Mouse (Mus musculus): Measurements from ENCODE around the gene Sh3bp5.

Gene Sh3bp5

GRCm38 (mm10) chr14:31433851-31434360 is 2.0 kb downstream of the Sh3bp5 start:
- DNase-seq (ENCODE audit: extremely low spot score, low read depth, low spot score) = peak; percentile 73

DNA sequence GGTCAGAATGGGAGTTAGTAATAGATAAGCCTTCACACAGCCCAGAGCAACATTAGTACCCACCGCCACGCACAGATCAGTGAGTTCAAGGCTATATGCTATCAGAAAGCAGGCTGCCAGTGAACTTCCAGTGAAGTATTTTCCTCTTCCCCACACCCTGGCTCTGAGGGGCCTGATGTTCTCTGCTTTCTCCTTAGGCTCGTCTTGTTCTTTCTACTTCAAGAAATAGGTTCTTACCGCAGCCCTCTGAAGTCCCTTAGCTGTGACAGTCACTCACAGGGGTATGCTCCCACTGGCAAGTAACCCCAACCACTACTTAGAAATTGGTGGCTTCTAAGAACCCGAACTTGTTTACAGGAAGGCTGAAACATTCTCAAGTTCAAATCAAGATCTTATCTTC is 2.8 kb downstream of the Sh3bp5 start:
- no peak for DNase-seq (ENCODE audit: extremely low spot score, low read depth, low spot score)

DNA sequence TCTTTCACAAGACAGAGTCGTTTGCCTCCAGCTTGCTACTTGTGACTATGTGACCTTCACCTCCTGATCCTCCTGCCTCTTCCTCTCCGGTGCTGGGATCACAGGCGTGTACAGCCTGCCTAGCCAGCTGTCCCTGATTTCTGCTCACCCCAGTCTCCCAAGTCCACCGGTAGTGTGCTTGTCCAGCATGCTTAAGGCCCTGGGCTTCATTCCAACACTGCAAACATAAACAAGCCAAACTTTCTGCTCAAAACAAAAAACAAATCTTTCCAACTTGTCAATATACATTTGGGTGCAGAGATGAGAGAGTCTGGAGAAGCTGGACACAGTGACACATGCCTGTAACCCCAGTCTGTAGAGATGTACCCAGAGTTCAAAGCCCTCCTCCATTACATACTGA is 3.5 kb downstream of the Sh3bp5 start:
- no peak for DNase-seq (ENCODE audit: extremely low spot score, low read depth, low spot score)

GRCm38 (mm10) chr14:31431789-31432330 is 4.0 kb downstream of the Sh3bp5 start:
- no peak for DNase-seq (ENCODE audit: extremely low spot score, low read depth, low spot score)

- no peak for DNase-seq (ENCODE audit: extremely low spot score, low read depth, low spot score)
Observed at GRCm38 (mm10) chr14:31429004-31429395, 6.9 kb downstream of the Sh3bp5 start.

- DNase-seq (ENCODE audit: extremely low spot score, low read depth, low spot score) = no peak
Observed at GRCm38 (mm10) chr14:31428211-31429003, 7.5 kb downstream of the Sh3bp5 start.

DNA sequence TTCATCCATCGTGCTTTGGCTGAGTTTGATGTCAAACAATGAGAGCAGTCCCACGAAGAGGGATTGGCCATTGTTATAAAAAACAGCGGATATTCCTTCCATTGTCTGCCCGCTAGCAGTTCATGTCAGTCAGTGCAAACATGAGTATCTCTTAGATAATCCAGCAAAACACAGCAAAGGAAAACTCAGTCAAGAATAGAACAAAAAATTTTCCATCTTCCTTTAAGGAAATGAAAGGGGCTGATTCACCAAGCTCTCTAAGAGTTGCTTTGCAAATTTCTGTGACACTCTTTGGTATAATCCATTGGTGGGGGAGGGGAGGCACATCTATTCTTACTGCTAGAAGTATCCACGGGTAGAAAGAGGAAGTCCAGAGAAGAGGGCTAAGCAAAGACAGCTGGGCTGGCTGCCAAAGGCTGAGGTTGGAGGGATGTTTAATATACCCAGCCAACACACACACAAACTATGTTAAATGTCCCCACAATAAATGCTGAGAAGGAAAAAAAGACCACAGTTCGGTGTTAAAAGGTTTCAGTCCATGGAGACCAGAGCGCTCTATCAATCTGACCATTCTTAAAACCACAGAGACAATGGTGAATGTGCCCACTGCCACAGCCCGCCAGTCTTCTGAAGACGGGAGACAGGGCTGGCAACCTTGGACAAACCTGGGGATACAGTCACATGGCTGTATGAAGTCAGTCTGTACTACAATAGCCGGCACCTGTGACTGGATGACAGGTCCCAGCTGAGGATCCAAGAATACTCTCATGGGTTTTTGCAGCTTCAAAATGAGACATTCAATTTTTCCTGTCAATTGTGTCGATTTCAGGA is 12.7 kb downstream of the Sh3bp5 start:
- DNase-seq (ENCODE audit: extremely low spot score, low read depth, low spot score) = no peak

- DNase-seq (ENCODE audit: extremely low spot score, low read depth, low spot score) = no peak
Observed at GRCm38 (mm10) chr14:31422395-31422794, 13.5 kb downstream of the Sh3bp5 start.

DNA sequence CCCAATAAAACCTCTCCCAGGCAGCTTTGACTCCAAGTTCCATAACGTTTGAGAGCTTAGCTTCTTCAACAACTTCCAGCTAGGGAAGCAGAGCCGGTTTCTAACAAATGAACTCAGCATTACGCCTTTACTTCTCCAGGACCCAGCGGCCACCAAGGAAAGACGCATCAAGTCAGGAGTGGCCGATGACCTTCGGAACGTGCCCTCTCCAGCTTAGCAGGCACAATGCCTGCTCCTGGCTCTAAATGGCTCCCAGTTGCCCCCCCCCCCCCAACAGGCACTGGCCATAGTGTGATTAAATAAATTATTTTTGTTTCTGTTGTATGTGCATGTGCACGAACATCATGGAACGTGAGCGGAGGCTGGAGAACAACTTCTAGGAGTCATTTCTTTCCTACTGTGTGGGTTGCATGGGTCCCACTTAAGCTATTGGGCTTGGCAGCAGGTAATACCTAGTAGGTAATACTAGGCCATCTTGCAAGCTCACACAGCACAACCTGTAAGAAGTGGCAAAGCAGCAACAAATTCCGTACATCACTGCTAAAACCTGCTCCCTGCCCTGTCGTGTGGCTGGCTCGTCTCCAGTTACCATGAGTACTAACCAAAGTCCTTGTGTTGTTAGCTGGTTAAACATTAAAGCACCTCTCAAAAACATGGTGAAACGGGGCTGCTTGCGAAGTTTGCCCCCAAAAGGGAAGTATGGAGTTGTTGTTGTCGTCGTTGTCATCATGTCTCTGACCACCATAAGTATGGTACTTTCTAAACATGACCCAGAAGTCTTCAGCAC is 14.2 kb downstream of the Sh3bp5 start:
- DNase-seq (ENCODE audit: extremely low spot score, low read depth, low spot score) = no peak

DNA sequence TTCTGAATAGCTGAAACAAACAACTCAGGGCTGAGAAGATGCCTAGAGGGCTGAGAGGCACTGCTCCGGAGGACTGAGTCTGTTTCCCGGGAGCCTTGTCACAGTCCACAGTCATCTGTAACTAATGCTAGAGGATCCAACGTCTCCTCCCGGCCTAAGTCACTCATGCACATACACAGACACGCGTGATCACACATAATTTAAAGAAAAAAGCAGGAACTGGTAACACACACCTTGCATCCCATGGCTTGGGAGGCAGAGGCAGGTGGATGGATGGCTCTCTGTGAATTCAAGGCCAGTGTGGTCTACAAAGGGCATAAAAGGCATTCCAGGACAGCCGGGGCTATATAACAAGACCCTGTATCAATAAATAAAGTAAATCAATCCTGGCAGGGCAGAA is 14.9 kb downstream of the Sh3bp5 start:
- DNase-seq (ENCODE audit: extremely low spot score, low read depth, low spot score) = no peak

DNA sequence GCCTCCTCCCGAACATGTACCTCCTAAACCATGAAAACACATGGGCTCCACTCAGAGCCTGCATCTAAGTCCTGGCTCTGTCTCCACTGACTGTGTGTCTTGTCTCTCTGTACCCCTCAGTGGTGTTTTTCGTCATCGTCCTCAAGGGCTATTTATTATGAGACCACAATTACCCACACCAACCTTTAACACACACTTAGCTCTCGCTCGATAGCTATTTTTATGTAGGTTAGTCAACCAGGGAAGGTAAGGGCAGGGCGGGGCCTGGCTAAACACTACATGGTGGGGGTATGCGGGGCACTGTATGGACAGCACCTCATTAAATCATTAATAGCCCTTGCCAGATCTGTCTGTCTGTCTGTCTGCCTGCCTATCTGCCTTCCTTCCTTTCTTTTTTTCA is 15.3 kb downstream of the Sh3bp5 start:
- no peak for DNase-seq (ENCODE audit: extremely low spot score, low read depth, low spot score)

DNA sequence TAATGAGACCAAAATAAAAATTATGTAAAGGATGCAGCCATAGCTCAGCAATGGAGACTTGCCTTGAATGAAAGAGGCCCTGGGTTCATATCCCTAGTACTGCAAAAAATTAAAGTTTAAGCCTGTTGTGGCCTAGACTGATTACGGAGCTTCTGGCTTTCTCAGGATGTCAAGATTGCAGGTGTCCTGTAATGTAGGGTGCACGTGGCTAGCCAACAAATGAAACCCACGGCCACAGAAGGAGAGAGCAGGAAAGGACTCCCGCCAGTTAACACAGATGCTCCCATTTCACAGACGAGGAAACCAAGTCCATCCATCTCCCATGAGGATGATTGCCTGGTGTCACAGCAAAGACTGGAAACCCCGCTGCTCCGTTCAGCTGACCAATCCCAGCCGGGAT is 15.7 kb downstream of the Sh3bp5 start:
- DNase-seq (ENCODE audit: extremely low spot score, low read depth, low spot score) = no peak

DNA sequence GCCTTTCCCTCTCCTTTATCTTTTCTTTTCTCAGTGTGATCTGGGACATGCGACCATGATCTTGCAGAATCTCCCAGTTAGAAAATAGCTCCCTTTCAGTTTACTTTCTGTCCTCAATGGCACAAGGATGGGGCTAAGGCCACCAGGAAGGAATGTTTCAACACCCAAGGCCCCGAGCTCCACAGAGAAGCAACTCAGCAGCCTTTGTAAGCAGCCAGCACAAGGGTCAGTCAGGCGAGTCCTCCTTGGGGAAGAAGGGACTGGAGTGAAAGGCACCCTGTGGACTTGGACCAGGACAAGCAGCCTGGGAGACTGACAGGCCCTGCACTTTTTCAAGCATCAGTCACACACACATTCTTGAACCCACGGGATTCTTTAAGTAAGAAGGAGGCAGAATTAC is 16.6 kb downstream of the Sh3bp5 start:
- DNase-seq (ENCODE audit: extremely low spot score, low read depth, low spot score) = no peak

DNA sequence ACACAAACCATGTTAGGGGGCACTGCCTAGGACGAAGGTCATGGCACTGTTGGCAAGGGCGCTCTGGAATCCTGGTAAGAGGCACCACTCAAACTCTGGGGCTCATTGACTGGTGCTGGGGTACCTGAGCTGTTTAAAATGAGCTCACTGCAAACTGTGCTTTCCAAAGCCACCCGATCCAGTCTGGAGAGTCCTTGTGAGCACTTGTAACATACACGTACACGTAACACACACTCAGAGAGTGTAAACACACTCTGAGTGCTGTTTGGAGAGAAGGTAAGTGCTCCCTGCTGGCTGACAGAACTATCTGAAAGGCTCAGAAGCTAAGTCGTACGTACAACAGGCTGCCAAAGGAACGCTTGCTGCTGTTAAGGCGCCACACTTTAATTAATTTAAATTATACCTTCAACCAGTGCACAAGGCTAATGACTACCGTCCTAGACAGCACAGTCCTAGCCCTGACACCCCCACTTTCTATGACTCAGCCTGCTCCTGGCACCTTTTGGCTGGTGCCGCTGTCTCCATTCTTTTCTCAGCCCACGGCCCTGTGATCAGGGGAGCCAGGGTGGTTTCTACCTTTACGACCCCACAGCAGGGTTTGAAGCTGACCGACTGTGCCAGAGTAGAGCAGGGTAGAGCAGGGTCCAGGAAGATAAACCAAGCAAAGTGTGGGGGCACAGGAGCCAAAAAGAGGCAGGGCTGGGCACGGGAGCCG is 18.9 kb downstream of the Sh3bp5 start:
- no peak for DNase-seq (ENCODE audit: extremely low spot score, low read depth, low spot score)

- DNase-seq (ENCODE audit: extremely low spot score, low read depth, low spot score) = no peak
Observed at GRCm38 (mm10) chr14:31416411-31416810, 19.5 kb downstream of the Sh3bp5 start.

GRCm38 (mm10) chr14:31414967-31415376 is 20.9 kb downstream of the Sh3bp5 start:
- DNase-seq (ENCODE audit: extremely low spot score, low read depth, low spot score) = no peak

DNA sequence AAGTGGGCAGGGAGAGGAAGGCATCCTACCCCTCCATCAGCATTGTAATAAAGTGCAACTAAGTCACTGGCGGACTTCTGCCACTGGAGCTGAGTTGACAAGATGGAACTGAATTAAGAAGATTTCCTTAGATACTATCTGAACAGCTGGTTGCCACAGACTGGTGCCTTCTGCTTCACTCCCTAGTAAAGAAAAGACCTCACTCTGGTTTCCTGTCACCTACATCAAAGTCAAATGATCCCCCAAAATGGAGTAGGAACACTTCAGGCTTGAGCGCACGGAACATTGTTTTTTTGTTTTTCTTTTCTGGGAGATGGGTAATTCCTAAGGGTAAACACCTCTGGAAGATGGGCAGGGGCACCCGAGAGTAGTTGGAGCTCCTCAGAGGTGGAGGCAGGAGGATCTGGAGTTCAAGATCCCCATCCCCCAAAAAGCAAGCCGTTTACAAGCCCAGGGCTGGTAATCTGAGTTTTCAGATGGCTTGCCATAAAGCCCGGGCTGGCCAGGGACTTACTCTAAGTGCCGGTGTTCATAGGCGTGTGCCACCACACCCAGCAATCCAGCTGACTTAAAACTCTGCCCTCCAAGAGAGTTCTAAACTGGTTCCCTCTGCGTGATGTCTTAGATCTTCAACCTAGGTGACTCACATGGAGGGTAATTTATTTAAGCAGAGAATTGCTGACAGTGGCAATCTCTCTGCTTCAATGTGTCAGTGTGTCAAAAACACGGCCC is 21.5 kb downstream of the Sh3bp5 start:
- no peak for DNase-seq (ENCODE audit: extremely low spot score, low read depth, low spot score)

GRCm38 (mm10) chr14:31413475-31414086 is 22.3 kb downstream of the Sh3bp5 start:
- DNase-seq (ENCODE audit: extremely low spot score, low read depth, low spot score) = no peak

DNA sequence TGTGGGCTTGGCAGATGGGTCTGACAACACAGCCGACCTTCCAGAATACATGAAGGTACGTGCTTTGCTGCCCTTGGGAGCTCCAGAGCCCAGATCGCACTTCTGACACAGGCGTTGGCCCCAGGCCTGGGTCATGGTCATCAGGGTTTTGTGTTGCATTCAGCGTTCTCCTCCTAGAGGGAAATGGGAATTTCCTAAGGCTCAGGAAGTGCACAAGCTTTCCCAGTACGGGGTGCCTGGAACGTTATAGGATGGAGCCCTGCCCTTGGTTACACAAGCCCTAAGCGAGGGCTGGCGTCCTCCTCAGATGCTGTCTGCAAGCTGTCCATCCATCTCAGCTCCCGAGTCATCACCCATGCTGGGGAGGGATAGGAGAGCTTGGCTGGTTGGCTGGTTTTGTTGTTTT is 23.2 kb downstream of the Sh3bp5 start:
- DNase-seq (ENCODE audit: extremely low spot score, low read depth, low spot score) = no peak
